Mouse (Mus musculus): ENCODE data around the gene Col4a6. TPM values are rescaled to one million over a fixed set of nuclear protein-coding genes. Genes with fewer than 3 reads are reported as not detected.

Gene Col4a6
- polyA plus RNA-seq, 1 experiment: 0.36 TPM

DNA sequence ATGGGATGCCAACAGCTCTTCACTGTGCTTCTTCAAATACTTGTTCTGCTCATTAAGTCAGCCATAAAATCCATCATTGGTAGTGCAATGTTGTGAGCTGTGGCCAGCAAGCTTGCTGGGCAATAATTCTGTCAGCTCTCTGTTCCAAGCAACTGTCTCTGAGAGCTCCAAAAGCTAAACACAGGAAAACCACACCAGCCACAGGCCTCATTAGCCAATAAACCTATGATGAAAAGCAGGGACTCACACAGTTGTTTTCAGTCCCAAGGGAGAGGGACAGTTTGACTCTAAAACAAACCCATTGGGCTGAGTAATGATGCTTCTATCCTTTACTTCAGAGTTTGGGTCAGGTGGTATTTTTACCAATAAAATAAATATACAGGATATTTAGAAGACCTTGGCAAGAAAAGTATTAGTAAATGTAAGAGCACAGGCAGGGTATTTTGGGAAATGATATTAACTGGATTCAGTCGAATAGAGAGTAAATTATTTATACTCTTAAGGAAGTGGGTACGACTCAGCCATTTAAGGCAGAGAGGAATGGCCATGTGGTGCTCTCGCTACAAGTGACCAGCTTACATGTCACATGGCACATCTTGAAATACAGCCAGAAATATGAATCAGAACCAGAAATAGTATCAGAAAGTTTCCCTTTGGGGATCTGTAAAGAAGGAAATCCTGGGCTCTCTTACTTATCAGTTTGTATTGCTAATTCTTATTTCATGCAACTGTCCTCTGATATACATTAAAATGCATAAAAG is 181.0 kb downstream of the Col4a6 start:
- H3K4me3 ChIP-seq (ENCODE audit: control insufficient read depth, insufficient read depth, low read length): no peak overlapping the region
- H3K27ac ChIP-seq (ENCODE audit: control insufficient read depth, insufficient read depth, low read length): no peak overlapping the region
- H3K4me1 ChIP-seq (replicated peaks; ENCODE audit: control insufficient read depth, insufficient read depth, low read length): no peaks in the 10 kb centered on the region
- WGBS: 25% methylated on average over 3 of the region's 3 CpGs
- H3K27me3 ChIP-seq (ENCODE audit: control insufficient read depth, insufficient read depth, low read length): no peaks in the 10 kb centered on the region
- TF ChIP-seq POLR2A (IDR thresholded peaks at IDR 0.05; ENCODE audit: control insufficient read depth, extremely low read depth, insufficient read depth, low read length, poor library complexity) (no peak), CTCF (IDR thresholded peaks at IDR 0.05; ENCODE audit: borderline replicate concordance, control insufficient read depth, extremely low read depth, insufficient read depth, low read length, poor library complexity) (no peak)
- no peak for DNase-seq
- H3K36me3 ChIP-seq (ENCODE audit: control insufficient read depth, insufficient read depth, low read length): no peaks in the 10 kb centered on the region

DNA sequence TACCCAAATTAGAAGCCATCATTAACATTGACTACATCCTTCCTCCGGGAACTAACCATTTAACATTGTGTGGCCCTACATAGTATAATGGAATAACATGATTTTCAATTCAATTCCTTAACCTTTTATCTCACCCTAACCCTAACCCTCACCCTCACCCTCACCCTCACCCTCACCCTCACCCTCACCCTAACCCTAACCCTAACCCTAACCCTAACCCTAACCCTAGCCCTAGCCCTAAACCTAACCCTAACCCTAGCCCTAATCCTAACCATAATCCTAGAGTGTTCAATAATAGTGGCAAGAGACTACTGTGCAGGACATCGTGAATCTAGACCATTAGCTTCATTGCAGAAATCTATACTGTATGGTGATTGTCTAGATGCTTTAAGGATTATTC is 197.5 kb downstream of the Col4a6 start:
- Histone ChIP-seq H3K36me3 (ENCODE audit: control insufficient read depth, insufficient read depth, low read length) (no peaks in the 10 kb centered on the region), H3K4me3 (ENCODE audit: control insufficient read depth, insufficient read depth, low read length) (no peak overlapping the region), H3K4me1 (replicated peaks; ENCODE audit: control insufficient read depth, insufficient read depth, low read length) (no peaks in the 10 kb centered on the region), H3K27ac (ENCODE audit: control insufficient read depth, insufficient read depth, low read length) (no peak overlapping the region), H3K27me3 (ENCODE audit: control insufficient read depth, insufficient read depth, low read length) (no peaks in the 10 kb centered on the region)
- WGBS: 94% methylated on average over 2 of the region's 2 CpGs
- no peak for DNase-seq
- TF ChIP-seq CTCF (IDR thresholded peaks at IDR 0.05; ENCODE audit: borderline replicate concordance, control insufficient read depth, extremely low read depth, insufficient read depth, low read length, poor library complexity): no peak
- TF ChIP-seq POLR2A (IDR thresholded peaks at IDR 0.05; ENCODE audit: control insufficient read depth, extremely low read depth, insufficient read depth, low read length, poor library complexity): no peak

GRCm38 (mm10) chrX:141265986-141266385 is 207.9 kb downstream of the Col4a6 start:
- H3K27ac ChIP-seq (ENCODE audit: control insufficient read depth, insufficient read depth, low read length): no peak overlapping the region
- 64% methylated on average over 1 of the region's 1 CpGs for WGBS
- H3K4me1 ChIP-seq (replicated peaks; ENCODE audit: control insufficient read depth, insufficient read depth, low read length): no peaks in the 10 kb centered on the region
- TF ChIP-seq POLR2A (IDR thresholded peaks at IDR 0.05; ENCODE audit: control insufficient read depth, extremely low read depth, insufficient read depth, low read length, poor library complexity): no peak
- TF ChIP-seq CTCF (IDR thresholded peaks at IDR 0.05; ENCODE audit: borderline replicate concordance, control insufficient read depth, extremely low read depth, insufficient read depth, low read length, poor library complexity): no peak
- DNase-seq: no peak
- no peak overlapping the region for H3K4me3 ChIP-seq (ENCODE audit: control insufficient read depth, insufficient read depth, low read length)
- no peaks in the 10 kb centered on the region for H3K27me3 ChIP-seq (ENCODE audit: control insufficient read depth, insufficient read depth, low read length)
- no peaks in the 10 kb centered on the region for H3K36me3 ChIP-seq (ENCODE audit: control insufficient read depth, insufficient read depth, low read length)

GRCm38 (mm10) chrX:141249636-141250035 is 224.2 kb downstream of the Col4a6 start:
- H3K36me3 ChIP-seq (ENCODE audit: control insufficient read depth, insufficient read depth, low read length): no peaks in the 10 kb centered on the region
- no peak overlapping the region for H3K27ac ChIP-seq (ENCODE audit: control insufficient read depth, insufficient read depth, low read length)
- no peaks in the 10 kb centered on the region for H3K4me1 ChIP-seq (replicated peaks; ENCODE audit: control insufficient read depth, insufficient read depth, low read length)
- TF ChIP-seq POLR2A (IDR thresholded peaks at IDR 0.05; ENCODE audit: control insufficient read depth, extremely low read depth, insufficient read depth, low read length, poor library complexity) (no peak), CTCF (IDR thresholded peaks at IDR 0.05; ENCODE audit: borderline replicate concordance, control insufficient read depth, extremely low read depth, insufficient read depth, low read length, poor library complexity) (no peak)
- H3K27me3 ChIP-seq (ENCODE audit: control insufficient read depth, insufficient read depth, low read length): no peaks in the 10 kb centered on the region
- no peak for DNase-seq
- no peak overlapping the region for H3K4me3 ChIP-seq (ENCODE audit: control insufficient read depth, insufficient read depth, low read length)
- 36% methylated on average over 1 of the region's 1 CpGs for whole genome bisulfite sequencing

DNA sequence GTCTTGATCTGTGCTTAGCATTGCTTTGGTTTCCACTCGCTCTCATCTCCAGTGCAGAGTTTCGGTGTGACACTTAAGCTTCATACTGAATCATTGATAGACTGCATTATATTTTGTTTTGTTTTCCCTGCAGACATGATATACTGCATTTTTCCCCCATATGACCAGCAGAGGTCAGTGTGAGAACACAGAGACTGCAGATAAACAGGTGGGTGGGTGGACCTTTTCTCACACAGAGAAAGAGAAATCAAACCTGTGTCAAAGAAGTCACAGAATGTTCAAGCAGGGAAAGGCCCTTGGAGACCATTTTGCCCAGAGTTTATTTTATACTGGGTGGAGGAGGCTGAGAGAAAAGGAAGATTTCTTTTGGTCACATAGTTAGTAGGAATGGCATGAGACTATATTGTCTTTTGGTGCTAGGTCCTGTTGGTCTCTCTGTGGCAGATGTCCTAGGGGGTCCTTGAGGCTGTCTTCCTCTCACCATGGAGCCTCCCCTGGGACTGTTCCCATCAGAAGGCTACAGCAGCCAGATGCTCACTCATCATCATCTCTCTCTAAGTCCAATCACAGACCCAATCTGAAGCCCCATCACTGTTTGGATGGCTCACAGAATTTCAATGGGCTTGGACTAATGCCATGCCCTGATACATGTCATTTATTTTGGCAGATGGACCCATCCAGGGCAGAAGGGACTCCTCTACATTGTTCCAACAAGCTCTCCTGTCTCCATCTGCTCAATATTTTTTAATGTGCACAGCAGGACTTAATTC is 237.1 kb downstream of the Col4a6 start:
- Histone ChIP-seq H3K4me1 (replicated peaks; ENCODE audit: control insufficient read depth, insufficient read depth, low read length) (no peaks in the 10 kb centered on the region), H3K27ac (ENCODE audit: control insufficient read depth, insufficient read depth, low read length) (no peak overlapping the region), H3K36me3 (ENCODE audit: control insufficient read depth, insufficient read depth, low read length) (no peaks in the 10 kb centered on the region), H3K4me3 (ENCODE audit: control insufficient read depth, insufficient read depth, low read length) (no peak overlapping the region), H3K27me3 (ENCODE audit: control insufficient read depth, insufficient read depth, low read length) (no peaks in the 10 kb centered on the region)
- 82% methylated on average over 2 of the region's 2 CpGs for whole genome bisulfite sequencing
- no peak for TF ChIP-seq CTCF (IDR thresholded peaks at IDR 0.05; ENCODE audit: borderline replicate concordance, control insufficient read depth, extremely low read depth, insufficient read depth, low read length, poor library complexity)
- TF ChIP-seq POLR2A (IDR thresholded peaks at IDR 0.05; ENCODE audit: control insufficient read depth, extremely low read depth, insufficient read depth, low read length, poor library complexity): no peak
- DNase-seq: no peak

- no peak for DNase-seq
- Histone ChIP-seq H3K4me3 (ENCODE audit: control insufficient read depth, insufficient read depth, low read length) (no peak overlapping the region), H3K4me1 (replicated peaks; ENCODE audit: control insufficient read depth, insufficient read depth, low read length) (no peaks in the 10 kb centered on the region), H3K36me3 (ENCODE audit: control insufficient read depth, insufficient read depth, low read length) (no peaks in the 10 kb centered on the region), H3K27ac (ENCODE audit: control insufficient read depth, insufficient read depth, low read length) (no peak overlapping the region), H3K27me3 (ENCODE audit: control insufficient read depth, insufficient read depth, low read length) (no peaks in the 10 kb centered on the region)
- TF ChIP-seq CTCF (IDR thresholded peaks at IDR 0.05; ENCODE audit: borderline replicate concordance, control insufficient read depth, extremely low read depth, insufficient read depth, low read length, poor library complexity) (no peak), POLR2A (IDR thresholded peaks at IDR 0.05; ENCODE audit: control insufficient read depth, extremely low read depth, insufficient read depth, low read length, poor library complexity) (no peak)
- 47% methylated on average over 2 of the region's 2 CpGs for WGBS
Observed at GRCm38 (mm10) chrX:141228169-141228568, 245.7 kb downstream of the Col4a6 start.
